Mouse (Mus musculus) kidney, embryonic 16.5 days (tissue): ENCODE data around the gene Zc2hc1c. TPM values are rescaled to one million over a fixed set of nuclear protein-coding genes. Genes with fewer than 3 reads are reported as not detected.

Experiments
- ATAC-seq: fragments of 200-750 bp; cut with Nextera tagmentation; 2 replicates; pipeline ENCODE4 v1.8.0; 2017; ENCODE audit warnings: moderate TSS enrichment; ENCODE audit not compliant: low FRiP score, low TSS enrichment
- H3K27ac ChIP-seq: fragments of 300-500 bp; sonication (generic); 2 replicates; pipeline ENCODE4 v1.5.1; 2014; ENCODE audit warnings: low read length
- H3K27me3 ChIP-seq: fragments of 300-500 bp; sonication (generic); 2 replicates; pipeline ENCODE4 v1.6.1; 2014; ENCODE audit warnings: low read length, control low read depth, mixed read lengths; ENCODE audit not compliant: insufficient read depth
- H3K36me3 ChIP-seq: fragments of 300-500 bp; sonication (generic); 2 replicates; pipeline ENCODE4 v1.6.1; 2014; ENCODE audit warnings: low read length, control low read depth, mixed read lengths; ENCODE audit not compliant: insufficient read depth
- H3K4me1 ChIP-seq: fragments of 300-500 bp; sonication (generic); 2 replicates; pipeline ENCODE4 v1.6.1; 2014; ENCODE audit warnings: low read length, control low read depth, mixed read lengths; ENCODE audit not compliant: insufficient read depth
- H3K4me2 ChIP-seq: fragments of 300-500 bp; sonication (generic); replicated peaks from 2 replicates; pipeline ENCODE4 v1.6.1; 2014; ENCODE audit warnings: low read depth, low read length
- H3K4me3 ChIP-seq: fragments of 300-500 bp; sonication (generic); 2 replicates; pipeline ENCODE4 v1.5.1; 2014; ENCODE audit warnings: mild to moderate bottlenecking, low read length
- H3K9ac ChIP-seq: fragments of 300-500 bp; sonication (generic); replicated peaks from 2 replicates; pipeline ENCODE4 v1.6.1; 2014; ENCODE audit warnings: low read length
- H3K9me3 ChIP-seq: fragments of 300-500 bp; sonication (generic); 2 replicates; pipeline ENCODE4 v1.6.1; 2016; ENCODE audit warnings: low read length, control low read depth
- WGBS: fragments of 180-500 bp; shearing (Covaris S2); extraction: QIAGEN DNeasy Blood & Tissue Kit; methylation state at CpG from one replicate; pipeline ENCODE4 v1.1.7; 2014; 5-methylcytosine and 5-hydroxymethylcytosine counted together
- polyA plus RNA-seq: library from polyadenylated mRNA; unstranded; fragments of >200 nt; fragmentation: Nextera tagmentation; extraction: Ambion mirVana; gene quantifications from 2 replicates; pipeline ENCODE4 v1.2.1, GENCODE M21; 2015

Gene Zc2hc1c
- polyA plus RNA-seq, 1 experiment from 2014 or later = 4.4 TPM

GRCm38 (mm10) chr12:85305247-85305892 lies 17.0 kb downstream of the Zc2hc1c start:
- H3K4me2 ChIP-seq = no peak overlapping the region
- peak overlapping the region; percentile 4; the same call in 1 of the 2 replicates for H3K27ac ChIP-seq
- H3K9me3 ChIP-seq = no peaks in the 10 kb centered on the region
- H3K4me1 ChIP-seq = no peaks in the 10 kb centered on the region; the same call in 1 of the 2 replicates
- H3K36me3 ChIP-seq = peaks cover 89% of the 10 kb centered on the region
- H3K9ac ChIP-seq = peak overlapping the region; percentile 3; the same call in 1 of the 2 replicates
- H3K4me3 ChIP-seq = no peak overlapping the region
- H3K27me3 ChIP-seq = no peaks in the 10 kb centered on the region
- ATAC-seq = peak; percentile 52
- WGBS = 36% methylated on average over 16 of the region's 16 CpGs

DNA sequence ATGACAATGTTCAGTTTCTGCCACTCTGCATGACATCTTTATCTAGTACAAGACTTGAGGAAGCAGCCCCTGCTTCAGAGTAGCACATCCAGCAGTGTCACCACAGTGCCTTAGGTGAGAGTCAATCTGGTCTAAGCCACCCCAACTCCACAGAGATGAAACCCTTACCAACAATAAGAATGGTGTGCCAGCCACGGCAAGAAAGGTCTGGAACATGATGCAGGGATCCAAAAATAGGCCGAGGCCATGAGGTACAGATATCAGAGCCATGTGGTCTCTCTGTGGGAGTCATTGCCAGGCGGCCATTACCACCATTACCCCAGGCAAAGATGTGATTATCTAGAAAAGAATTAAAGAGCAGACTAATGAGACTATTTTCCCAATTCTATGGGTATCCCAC lies 20.3 kb downstream of the Zc2hc1c start:
- H3K27me3 ChIP-seq = no peaks in the 10 kb centered on the region
- H3K9me3 ChIP-seq = no peaks in the 10 kb centered on the region
- no peaks in the 10 kb centered on the region; the same call in 1 of the 2 replicates for H3K4me1 ChIP-seq
- 89% methylated on average over 3 of the region's 3 CpGs for WGBS
- no peak overlapping the region for H3K4me2 ChIP-seq
- peaks cover 89% of the 10 kb centered on the region for H3K36me3 ChIP-seq
- no peak overlapping the region for H3K9ac ChIP-seq
- no peak overlapping the region for H3K4me3 ChIP-seq
- ATAC-seq = no peak
- no peak overlapping the region for H3K27ac ChIP-seq

- no peaks in the 10 kb centered on the region for H3K27me3 ChIP-seq
- peaks cover 59% of the 10 kb centered on the region for H3K36me3 ChIP-seq
- 88% methylated on average over 7 of the region's 7 CpGs for WGBS
- no peak overlapping the region for H3K4me3 ChIP-seq
- ATAC-seq = no peak
- H3K4me2 ChIP-seq = no peak overlapping the region
- H3K4me1 ChIP-seq = no peaks in the 10 kb centered on the region
- no peaks in the 10 kb centered on the region for H3K9me3 ChIP-seq
- no peak overlapping the region for H3K27ac ChIP-seq
- H3K9ac ChIP-seq = no peak overlapping the region
Measured at GRCm38 (mm10) chr12:85330153-85330552, 41.8 kb downstream of the Zc2hc1c start.

- H3K27me3 ChIP-seq = no peaks in the 10 kb centered on the region
- no peak for ATAC-seq
- H3K27ac ChIP-seq = no peak overlapping the region
- peak overlapping the region; percentile 77 for H3K4me2 ChIP-seq
- H3K4me1 ChIP-seq = peaks cover 16% of the 10 kb centered on the region
- WGBS = 87% methylated on average over 6 of the region's 6 CpGs
- H3K36me3 ChIP-seq = peaks cover 26% of the 10 kb centered on the region
- H3K9ac ChIP-seq = no peak overlapping the region
- peak overlapping the region; percentile 99; the same call in 1 of the 2 replicates for H3K4me3 ChIP-seq
- H3K9me3 ChIP-seq = no peaks in the 10 kb centered on the region
Measured at GRCm38 (mm10) chr12:85337567-85338311, 49.3 kb downstream of the Zc2hc1c start.

DNA sequence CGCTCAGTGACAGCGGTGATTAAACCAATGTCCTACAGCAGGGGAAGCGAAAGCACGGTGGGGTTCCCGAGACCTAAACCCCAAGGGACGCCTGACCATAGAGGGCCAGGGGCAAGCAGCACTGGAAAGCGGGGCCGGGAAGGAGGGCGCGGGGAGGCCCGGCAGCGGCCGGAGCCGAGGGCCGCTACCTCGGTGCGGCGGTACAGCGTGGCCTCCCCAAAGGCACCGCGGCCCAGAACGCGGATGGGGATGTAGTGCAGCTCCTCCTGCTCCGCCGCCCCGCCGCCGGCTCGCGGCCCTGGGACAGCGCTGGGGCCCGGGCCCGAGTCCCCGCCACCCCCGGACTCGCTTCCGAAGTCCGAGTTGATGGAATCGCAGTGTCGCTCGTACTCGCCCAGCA lies 50.4 kb downstream of the Zc2hc1c start:
- Histone ChIP-seq H3K4me3 (peak overlapping the region; percentile 99), H3K27ac (peak overlapping the region; percentile 91), H3K9me3 (no peaks in the 10 kb centered on the region), H3K4me1 (peaks cover 16% of the 10 kb centered on the region), H3K36me3 (peaks cover 23% of the 10 kb centered on the region), H3K4me2 (peak overlapping the region; percentile 77), H3K27me3 (no peaks in the 10 kb centered on the region), H3K9ac (peak overlapping the region; percentile 98)
- WGBS = under 1% methylated on average over 42 of the region's 42 CpGs
- ATAC-seq = peak; percentile 83

DNA sequence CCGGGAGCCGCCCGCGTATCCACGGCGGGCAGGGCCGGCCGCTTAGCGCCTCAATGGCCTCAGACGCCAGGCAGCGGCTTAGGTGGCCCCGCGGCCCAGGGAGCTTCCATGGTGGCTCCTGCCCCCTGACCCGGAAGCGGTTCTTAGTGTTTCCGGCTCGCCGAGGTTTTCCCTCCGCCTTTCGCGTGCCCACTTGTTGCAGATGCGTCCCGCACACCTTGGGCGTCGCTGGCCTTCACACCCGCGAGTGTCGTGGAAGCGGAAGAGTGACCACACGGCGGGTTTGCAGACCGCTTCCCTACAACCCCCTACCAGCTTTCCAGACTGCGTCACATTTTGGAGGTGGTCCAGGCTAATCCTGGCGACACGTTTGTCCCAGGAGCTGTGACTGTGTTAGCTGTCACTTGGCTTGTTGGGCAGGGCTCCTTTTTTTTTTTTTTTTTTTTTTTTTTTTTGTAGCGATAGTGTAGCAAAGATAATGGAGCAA lies 50.9 kb downstream of the Zc2hc1c start, which contains the start of gene Nek9:
Nek9 (minus strand) TSS at position 120 of the 487 bp plus-strand sequence.
- Histone ChIP-seq H3K36me3 (peaks cover 20% of the 10 kb centered on the region), H3K4me1 (peaks cover 16% of the 10 kb centered on the region), H3K4me3 (peak within 1 kb of the TSS; percentile 99), H3K4me2 (peak within 1 kb of the TSS; percentile 77), H3K9ac (peak within 1 kb of the TSS; percentile 98), H3K27ac (peak within 1 kb of the TSS; percentile 91), H3K27me3 (no peaks in the 10 kb centered on the region), H3K9me3 (no peaks in the 10 kb centered on the region)
- ATAC-seq = peak; percentile 91
- WGBS = under 1% methylated on average over 36 of the region's 36 CpGs

DNA sequence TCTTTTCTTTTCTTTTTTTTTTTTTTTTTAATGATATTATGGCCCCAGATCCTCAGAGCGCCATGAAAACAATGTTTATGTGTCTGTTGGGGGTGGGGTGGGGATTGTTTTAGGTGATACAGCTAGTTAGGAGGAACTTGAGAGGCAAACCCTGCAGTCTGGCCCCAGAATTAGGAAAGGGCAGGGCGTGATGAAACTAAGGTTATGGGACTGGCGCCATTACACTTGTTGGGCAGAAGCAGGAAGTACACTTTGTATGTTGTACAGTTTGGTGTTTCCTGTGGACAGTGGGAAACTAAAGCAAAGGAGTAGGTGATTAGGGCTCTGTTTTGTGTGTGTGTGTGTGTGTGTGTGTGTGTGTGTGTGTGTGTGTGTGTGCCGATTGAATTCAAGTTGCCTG lies 51.6 kb downstream of the Zc2hc1c start:
- WGBS = 28% methylated on average over 4 of the region's 4 CpGs
- Histone ChIP-seq H3K36me3 (peaks cover 15% of the 10 kb centered on the region; the same call in 1 of the 2 replicates), H3K4me2 (peak overlapping the region; percentile 77), H3K9me3 (no peaks in the 10 kb centered on the region), H3K4me1 (peaks cover 16% of the 10 kb centered on the region), H3K4me3 (peak overlapping the region; percentile 99), H3K9ac (no peak overlapping the region), H3K27ac (0 out of 2 replicates have a peak overlapping the region, but pooled peaks have one; percentile 61), H3K27me3 (no peaks in the 10 kb centered on the region)
- no peak for ATAC-seq

DNA sequence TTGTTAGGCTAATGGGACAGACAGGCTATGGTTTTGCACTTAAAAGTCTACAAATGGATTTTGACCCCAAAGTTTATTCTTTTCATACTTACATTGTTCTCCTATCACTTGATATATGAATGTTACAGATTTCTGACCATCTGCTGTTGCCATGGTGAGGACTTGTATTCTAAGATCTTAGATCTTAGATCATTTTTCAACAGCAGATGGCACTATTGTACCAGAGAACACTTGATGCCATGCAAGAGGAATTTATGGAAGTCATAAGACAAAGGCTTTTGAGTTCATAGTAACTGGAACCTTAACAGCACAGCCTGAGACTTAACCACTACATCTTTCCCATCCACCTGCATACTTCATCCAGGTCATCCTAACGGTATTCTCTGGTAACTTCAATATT lies 52.7 kb downstream of the Zc2hc1c start:
- peaks cover 7% of the 10 kb centered on the region; the same call in 1 of the 2 replicates for H3K36me3 ChIP-seq
- H3K9ac ChIP-seq = no peak overlapping the region
- no peak overlapping the region for H3K27ac ChIP-seq
- no peaks in the 10 kb centered on the region for H3K27me3 ChIP-seq
- no peak overlapping the region for H3K4me2 ChIP-seq
- 70% methylated on average over 1 of the region's 1 CpGs for WGBS
- peaks cover 16% of the 10 kb centered on the region for H3K4me1 ChIP-seq
- no peak for ATAC-seq
- no peak overlapping the region for H3K4me3 ChIP-seq
- no peaks in the 10 kb centered on the region for H3K9me3 ChIP-seq

GRCm38 (mm10) chr12:85342310-85342709 lies 53.9 kb downstream of the Zc2hc1c start:
- Histone ChIP-seq H3K27me3 (no peaks in the 10 kb centered on the region), H3K36me3 (peaks cover 7% of the 10 kb centered on the region; the same call in 1 of the 2 replicates), H3K4me2 (no peak overlapping the region), H3K9ac (no peak overlapping the region), H3K4me1 (peaks cover 16% of the 10 kb centered on the region), H3K4me3 (no peak overlapping the region), H3K27ac (no peak overlapping the region), H3K9me3 (no peaks in the 10 kb centered on the region)
- 86% methylated on average over 4 of the region's 4 CpGs for WGBS
- no peak for ATAC-seq
